Mouse (Mus musculus) intestine, postnatal 0 days (tissue): Measurements from ENCODE around the gene Ubac2. TPM values are rescaled to one million over a fixed set of nuclear protein-coding genes. Genes with fewer than 3 reads are reported as not detected.

Experiments used
- ATAC-seq: fragments of 200-750 bp; cut with Nextera tagmentation; 2 replicates; pipeline ENCODE4 v1.8.0; 2017; ENCODE audit warnings: mild to moderate bottlenecking, moderate TSS enrichment, moderate library complexity
- H3K27ac ChIP-seq: fragments of 300-500 bp; sonication (generic); 2 replicates; pipeline ENCODE4 v1.5.1; 2014; ENCODE audit warnings: mild to moderate bottlenecking, low read depth, low read length, moderate library complexity
- H3K27me3 ChIP-seq: fragments of 300-500 bp; sonication (generic); replicated peaks from 2 replicates; pipeline ENCODE4 v1.6.1; 2014; ENCODE audit warnings: low read length, mixed read lengths; ENCODE audit not compliant: control insufficient read depth, insufficient read depth
- H3K36me3 ChIP-seq: fragments of 300-500 bp; sonication (generic); 2 replicates; pipeline ENCODE4 v1.6.1; 2014; ENCODE audit warnings: mild to moderate bottlenecking, moderate library complexity; ENCODE audit not compliant: control insufficient read depth, insufficient read depth
- H3K4me1 ChIP-seq: fragments of 300-500 bp; sonication (generic); replicated peaks from 2 replicates; pipeline ENCODE4 v1.6.1; 2014; ENCODE audit warnings: antibody characterized with exemption, low read length, mixed read lengths; ENCODE audit not compliant: control insufficient read depth, insufficient read depth
- H3K4me2 ChIP-seq: fragments of 300-500 bp; sonication (generic); replicated peaks from 2 replicates; pipeline ENCODE4 v1.6.1; 2014; ENCODE audit warnings: low read depth, mild to moderate bottlenecking, moderate library complexity
- H3K4me3 ChIP-seq: fragments of 300-500 bp; sonication (generic); 2 replicates; pipeline ENCODE4 v1.5.1; 2014; ENCODE audit warnings: low read depth, low read length
- H3K9ac ChIP-seq: fragments of 300-500 bp; sonication (generic); 2 replicates; pipeline ENCODE4 v1.6.1; 2014; ENCODE audit warnings: mild to moderate bottlenecking, low read depth, low read length
- H3K9me3 ChIP-seq: fragments of 300-500 bp; sonication (generic); 2 replicates; pipeline ENCODE4 v1.6.1; 2016; ENCODE audit warnings: mixed run types; ENCODE audit not compliant: control insufficient read depth
- CTCF ChIP-seq: sonication (generic); IDR thresholded peaks from 2 replicates; pipeline ENCODE4 v1.5.1; 2016; ENCODE audit warnings: low read depth, mild to moderate bottlenecking, control low read depth, antibody characterized with exemption, moderate library complexity
- WGBS: fragments of 180-500 bp; shearing (Covaris S2); extraction: QIAGEN DNeasy Blood & Tissue Kit; methylation state at CpG from one replicate; pipeline ENCODE4 v1.1.7; 2014; 5-methylcytosine and 5-hydroxymethylcytosine counted together
- polyA plus RNA-seq: library from polyadenylated mRNA; unstranded; fragments of >200 nt; fragmentation: Nextera tagmentation; extraction: Ambion mirVana; gene quantifications from 2 replicates; pipeline ENCODE4 v1.2.1, GENCODE M21; 2015

The Ubac2 gene
- polyA plus RNA-seq, 1 experiment from 2014 or later = 39.2 TPM

GRCm38 (mm10) chr14:121884150-121884797, 5.9 kb downstream of the Ubac2 start:
- 21% methylated on average over 6 of the region's 6 CpGs for WGBS
- TF ChIP-seq CTCF = no peak
- ATAC-seq = no peak

GRCm38 (mm10) chr14:121893747-121894146, 15.3 kb downstream of the Ubac2 start:
- peak overlapping the region; percentile 7; the same call in 1 of the 2 replicates for H3K27ac ChIP-seq
- no peak overlapping the region for H3K9ac ChIP-seq
- peak; percentile 68 for ATAC-seq
- TF ChIP-seq CTCF = no peak
- H3K4me3 ChIP-seq = no peak overlapping the region
- H3K9me3 ChIP-seq = no peaks in the 10 kb centered on the region
- H3K27me3 ChIP-seq = no peaks in the 10 kb centered on the region
- 38% methylated on average over 6 of the region's 6 CpGs for WGBS
- no peaks in the 10 kb centered on the region for H3K4me1 ChIP-seq
- no peak overlapping the region for H3K4me2 ChIP-seq
- no peaks in the 10 kb centered on the region; the same call in 1 of the 2 replicates for H3K36me3 ChIP-seq

More at GRCm38 (mm10) chr14:121884150-121884797, 5.9 kb downstream of the Ubac2 start:
- no peak overlapping the region; the same call in 1 of the 2 replicates for H3K9ac ChIP-seq
- no peaks in the 10 kb centered on the region for H3K9me3 ChIP-seq
- H3K27ac ChIP-seq = no peak overlapping the region
- H3K36me3 ChIP-seq = no peaks in the 10 kb centered on the region
- H3K4me1 ChIP-seq = peaks cover 9% of the 10 kb centered on the region; the same call in 1 of the 2 replicates
- H3K4me2 ChIP-seq = 0 out of 2 replicates have a peak overlapping the region, but pooled peaks have one; percentile 1
- H3K4me3 ChIP-seq = no peak overlapping the region
- H3K27me3 ChIP-seq = no peaks in the 10 kb centered on the region

- no peaks in the 10 kb centered on the region for H3K9me3 ChIP-seq
- H3K4me2 ChIP-seq = no peak overlapping the region
- no peak for TF ChIP-seq CTCF
- no peaks in the 10 kb centered on the region; the same call in 1 of the 2 replicates for H3K36me3 ChIP-seq
- H3K4me1 ChIP-seq = no peaks in the 10 kb centered on the region
- no peak for ATAC-seq
- no peaks in the 10 kb centered on the region for H3K27me3 ChIP-seq
- no peak overlapping the region for H3K9ac ChIP-seq
- WGBS = 67% methylated on average over 5 of the region's 5 CpGs
- no peak overlapping the region for H3K4me3 ChIP-seq
- no peak overlapping the region for H3K27ac ChIP-seq
Measured at GRCm38 (mm10) chr14:121894511-121895135, 16.2 kb downstream of the Ubac2 start.

GRCm38 (mm10) chr14:121895316-121895715, 16.9 kb downstream of the Ubac2 start:
- Histone ChIP-seq H3K9ac (no peak overlapping the region), H3K4me1 (no peaks in the 10 kb centered on the region), H3K36me3 (no peaks in the 10 kb centered on the region; the same call in 1 of the 2 replicates), H3K4me2 (no peak overlapping the region), H3K27me3 (no peaks in the 10 kb centered on the region), H3K4me3 (no peak overlapping the region), H3K27ac (no peak overlapping the region), H3K9me3 (no peaks in the 10 kb centered on the region)
- 80% methylated on average over 4 of the region's 4 CpGs for WGBS
- TF ChIP-seq CTCF = no peak
- no peak for ATAC-seq

- no peaks in the 10 kb centered on the region for H3K9me3 ChIP-seq
- H3K36me3 ChIP-seq = peaks cover 3% of the 10 kb centered on the region; the same call in 1 of the 2 replicates
- no peak for ATAC-seq
- H3K27ac ChIP-seq = no peak overlapping the region
- 0 out of 2 replicates have a peak, but pooled peaks have one; percentile 5 for TF ChIP-seq CTCF
- no peak overlapping the region for H3K9ac ChIP-seq
- WGBS = 41% methylated on average over 6 of the region's 6 CpGs
- H3K4me1 ChIP-seq = no peaks in the 10 kb centered on the region
- H3K27me3 ChIP-seq = no peaks in the 10 kb centered on the region
- no peak overlapping the region for H3K4me2 ChIP-seq
- no peak overlapping the region for H3K4me3 ChIP-seq
Measured at GRCm38 (mm10) chr14:121896126-121897090, 18.0 kb downstream of the Ubac2 start.
